Mouse (Mus musculus) testis, postnatal 10 days (tissue): Measurements from ENCODE around the gene Adgrv1.

ENCODE experiments used
- DNase-seq: peaks from one replicate; pipeline ENCODE4 v3.0.0; 2021; ENCODE audit warnings: low spot score

The Adgrv1 gene

GRCm38 (mm10) chr13:81136652-81137422 lies 496.1 kb downstream of the Adgrv1 start:
- no peak for DNase-seq

GRCm38 (mm10) chr13:81135953-81136352 lies 497.0 kb downstream of the Adgrv1 start:
- no peak for DNase-seq

- DNase-seq = no peak
Observed at GRCm38 (mm10) chr13:81134412-81134811, 498.5 kb downstream of the Adgrv1 start.

DNA sequence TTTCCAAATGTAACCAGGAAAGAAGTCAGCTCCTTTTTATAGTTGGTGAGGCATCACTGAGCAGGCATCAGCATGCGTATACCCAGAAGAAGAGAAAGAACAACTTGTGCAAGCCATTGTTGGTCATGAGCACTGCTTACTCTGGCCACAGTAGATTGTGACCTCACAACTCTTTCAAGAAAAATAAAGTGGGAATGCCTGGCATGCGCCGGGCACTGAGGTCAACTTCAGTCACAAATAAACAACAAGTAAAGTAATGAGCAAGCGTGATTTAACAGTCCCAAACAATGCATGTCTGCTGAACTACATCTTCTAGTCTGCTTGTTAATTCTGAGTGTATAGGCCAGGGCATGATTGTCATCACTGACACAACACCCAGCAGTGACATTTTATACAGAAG lies 499.6 kb downstream of the Adgrv1 start:
- DNase-seq = no peak

DNA sequence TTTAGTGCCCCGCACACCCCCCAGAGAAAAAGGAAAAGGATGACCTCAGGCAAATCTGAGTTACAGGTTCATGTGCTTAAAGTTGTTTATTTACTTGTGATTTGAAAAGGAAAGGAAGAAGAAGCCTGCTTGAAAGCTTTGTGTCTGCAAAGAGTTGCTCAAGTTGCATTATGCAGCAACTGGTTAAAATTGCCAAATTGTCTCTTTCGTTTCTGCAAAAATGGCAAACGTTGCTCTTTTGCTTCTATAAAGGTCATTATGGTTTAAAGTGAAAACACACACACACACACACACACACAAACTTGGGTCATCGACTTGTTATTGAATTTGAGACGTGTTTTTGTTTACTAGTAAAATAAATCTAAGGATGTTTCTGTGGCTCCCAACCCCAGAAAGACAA lies 500.3 kb downstream of the Adgrv1 start:
- no peak for DNase-seq

DNA sequence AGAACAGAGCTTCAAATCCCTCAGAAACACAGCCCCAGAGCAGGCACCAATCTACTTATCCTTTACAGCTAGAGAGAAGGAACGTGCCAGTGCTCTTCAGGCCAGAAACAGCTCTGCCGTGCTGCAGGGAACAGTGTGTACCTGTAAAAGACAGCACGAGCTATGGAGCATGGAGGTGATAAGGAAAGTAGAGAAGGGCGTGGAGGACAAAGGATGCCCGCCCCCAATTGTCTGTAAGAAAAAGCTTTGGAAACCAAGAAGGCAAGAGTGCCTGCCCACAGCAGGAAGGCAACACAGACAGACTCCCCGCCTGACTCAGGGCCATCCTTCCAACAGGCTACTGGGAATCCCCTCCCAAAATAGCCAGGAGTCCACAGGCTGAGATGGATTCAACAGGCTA lies 501.1 kb downstream of the Adgrv1 start:
- DNase-seq = no peak

DNA sequence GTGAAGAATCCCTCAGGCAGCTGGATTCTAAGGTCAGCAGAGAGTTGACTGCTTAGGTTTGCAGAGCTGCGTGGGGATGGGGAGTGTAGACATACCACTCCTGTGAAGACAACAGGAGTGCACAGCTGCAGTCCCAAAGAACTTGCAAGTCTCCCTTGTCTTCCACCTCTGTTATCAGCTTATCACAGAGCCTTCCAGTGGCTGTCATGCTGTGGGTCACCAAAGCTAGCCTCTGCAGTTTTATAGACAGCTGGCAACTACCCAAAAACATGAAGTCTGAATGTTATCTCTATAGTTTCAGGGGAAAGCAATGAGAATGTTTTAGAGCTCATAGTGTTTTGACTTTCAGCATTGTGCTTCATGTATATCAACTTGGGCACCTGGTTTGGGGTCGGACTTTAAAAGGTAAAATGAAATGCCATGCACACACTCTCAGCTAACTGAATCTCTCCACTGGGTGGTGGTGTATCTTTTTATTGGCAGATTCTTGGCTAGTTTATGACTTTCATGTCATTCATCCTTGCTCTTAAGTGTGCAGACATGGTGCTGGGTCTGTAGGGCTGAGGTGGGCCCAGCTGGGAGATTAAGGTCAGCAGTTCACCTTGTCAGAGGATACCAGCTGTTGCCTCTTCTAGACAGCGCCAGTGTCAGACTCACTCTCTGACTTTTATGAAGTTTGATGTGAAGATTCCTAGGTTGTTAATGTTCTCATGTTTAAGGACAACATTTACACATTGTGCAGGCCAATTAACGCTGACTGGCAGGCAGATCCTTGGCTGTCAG lies 502.0 kb downstream of the Adgrv1 start:
- no peak for DNase-seq

GRCm38 (mm10) chr13:81125846-81126245 lies 507.1 kb downstream of the Adgrv1 start:
- no peak for DNase-seq

DNA sequence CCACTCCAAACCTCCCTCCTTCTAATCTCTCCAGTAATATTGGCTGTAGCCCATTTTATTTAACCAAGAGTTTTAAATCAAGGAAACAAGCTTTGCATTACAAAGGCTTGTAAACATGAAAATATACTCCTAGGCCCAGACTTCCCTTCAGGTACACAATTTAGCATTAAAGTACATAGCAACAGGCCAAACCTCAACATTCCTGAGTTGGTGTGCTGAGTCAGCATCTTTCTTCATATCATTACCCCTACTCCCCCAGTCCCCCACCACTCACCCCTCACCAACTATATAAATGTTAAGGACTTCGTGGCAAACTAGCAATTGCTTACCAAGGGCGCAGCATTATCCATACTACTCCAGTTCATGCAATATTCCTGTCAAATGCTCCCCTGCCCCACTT lies 510.7 kb downstream of the Adgrv1 start:
- DNase-seq = no peak

DNA sequence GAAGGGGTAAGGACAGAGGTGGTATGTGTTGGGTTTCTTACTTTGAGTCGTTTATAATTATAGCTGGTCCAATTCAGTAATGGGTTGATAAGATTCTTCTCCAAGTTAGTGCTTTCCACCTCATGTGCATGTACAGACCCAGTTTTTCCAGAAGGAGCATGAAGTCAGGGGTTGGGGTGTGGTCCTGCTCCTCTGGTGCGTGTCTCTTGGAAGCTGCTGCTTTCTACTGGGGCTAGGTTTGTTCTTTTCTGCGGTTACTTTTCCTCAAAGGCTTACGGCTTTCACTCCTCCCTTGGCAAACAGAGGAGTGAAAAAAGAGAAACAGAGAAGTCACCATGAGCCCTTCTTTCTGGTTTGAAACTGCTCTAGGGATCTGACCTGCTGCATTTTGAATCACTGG lies 522.5 kb downstream of the Adgrv1 start:
- no peak for DNase-seq

- no peak for DNase-seq
Observed at GRCm38 (mm10) chr13:81109676-81110075, 523.3 kb downstream of the Adgrv1 start.

DNA sequence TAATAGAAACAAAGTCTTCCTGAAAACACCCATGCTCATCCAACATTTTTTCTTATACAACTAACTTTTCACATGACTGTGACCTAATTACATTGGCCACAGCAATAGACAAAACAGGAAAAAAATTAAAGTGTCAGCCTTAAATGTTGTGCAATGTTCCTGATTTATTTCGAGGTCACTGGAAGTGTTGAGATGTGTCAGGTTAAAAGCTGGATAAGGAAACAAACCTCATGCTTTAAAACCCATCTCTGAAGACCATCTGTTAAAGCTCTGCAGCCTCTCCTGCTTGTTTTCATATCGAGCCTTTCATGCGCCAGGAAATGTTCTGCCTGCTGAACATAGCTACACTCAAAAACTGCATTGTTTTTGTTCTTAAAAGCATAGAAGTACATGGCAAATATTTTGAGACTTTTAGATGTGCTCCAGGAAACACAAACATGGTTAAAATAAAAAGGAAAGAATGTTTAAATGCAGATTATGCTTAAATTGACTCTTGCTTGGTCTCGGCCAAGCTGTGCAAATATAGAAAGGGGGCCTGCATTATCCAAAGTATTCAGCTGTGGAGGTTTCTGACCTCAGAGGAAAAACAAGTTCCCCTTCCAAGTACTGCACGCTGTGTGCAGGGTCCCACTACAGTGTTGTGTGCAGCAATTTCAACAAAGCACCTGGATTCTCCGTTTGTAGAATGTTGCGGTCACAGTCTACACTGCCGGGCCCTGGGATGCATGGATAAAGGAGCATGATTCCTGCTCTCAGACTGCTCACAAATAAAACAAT lies 524.2 kb downstream of the Adgrv1 start:
- no peak for DNase-seq

GRCm38 (mm10) chr13:81107436-81107835 lies 525.5 kb downstream of the Adgrv1 start:
- DNase-seq = no peak

GRCm38 (mm10) chr13:81103794-81104193 lies 529.2 kb downstream of the Adgrv1 start:
- DNase-seq = peak; percentile 50

DNA sequence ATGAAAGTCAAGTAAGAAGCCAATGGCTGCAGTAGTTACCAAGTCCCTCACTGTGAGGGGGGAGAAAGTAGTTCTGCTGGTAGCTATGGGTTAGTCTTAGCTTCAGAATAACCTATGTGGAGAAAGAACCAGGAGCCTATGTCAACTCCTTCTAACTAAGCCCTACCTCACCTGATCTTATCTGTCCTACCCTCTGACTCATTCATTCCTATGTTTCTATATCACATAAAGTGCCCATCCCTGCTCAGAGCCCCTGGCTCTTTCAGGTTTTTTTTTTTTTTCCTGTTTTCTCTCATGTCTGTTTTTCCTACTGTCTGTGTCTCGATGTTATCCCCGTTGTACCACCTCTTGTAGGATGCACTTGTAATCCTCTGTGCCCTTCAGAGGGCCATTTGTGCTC lies 536.5 kb downstream of the Adgrv1 start:
- DNase-seq = no peak

DNA sequence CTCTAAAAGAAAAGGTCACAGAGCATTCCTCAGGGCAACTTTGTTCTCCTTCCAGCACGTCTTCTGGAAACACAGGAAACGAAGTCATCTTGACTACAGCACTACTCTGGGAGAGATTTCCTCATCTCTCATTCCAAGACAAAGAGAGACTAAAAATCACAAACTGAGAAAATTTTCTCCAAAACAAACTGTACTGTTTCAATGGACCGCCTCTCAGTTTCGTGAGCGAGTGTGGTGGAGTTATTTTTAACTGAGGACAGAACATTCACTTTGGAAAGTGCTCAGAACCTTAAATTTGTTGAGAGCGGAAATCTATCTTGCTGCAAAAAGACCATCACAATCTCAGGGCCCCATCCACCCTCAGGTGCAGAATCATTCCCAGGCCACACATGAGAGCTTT lies 538.4 kb downstream of the Adgrv1 start:
- no peak for DNase-seq

DNA sequence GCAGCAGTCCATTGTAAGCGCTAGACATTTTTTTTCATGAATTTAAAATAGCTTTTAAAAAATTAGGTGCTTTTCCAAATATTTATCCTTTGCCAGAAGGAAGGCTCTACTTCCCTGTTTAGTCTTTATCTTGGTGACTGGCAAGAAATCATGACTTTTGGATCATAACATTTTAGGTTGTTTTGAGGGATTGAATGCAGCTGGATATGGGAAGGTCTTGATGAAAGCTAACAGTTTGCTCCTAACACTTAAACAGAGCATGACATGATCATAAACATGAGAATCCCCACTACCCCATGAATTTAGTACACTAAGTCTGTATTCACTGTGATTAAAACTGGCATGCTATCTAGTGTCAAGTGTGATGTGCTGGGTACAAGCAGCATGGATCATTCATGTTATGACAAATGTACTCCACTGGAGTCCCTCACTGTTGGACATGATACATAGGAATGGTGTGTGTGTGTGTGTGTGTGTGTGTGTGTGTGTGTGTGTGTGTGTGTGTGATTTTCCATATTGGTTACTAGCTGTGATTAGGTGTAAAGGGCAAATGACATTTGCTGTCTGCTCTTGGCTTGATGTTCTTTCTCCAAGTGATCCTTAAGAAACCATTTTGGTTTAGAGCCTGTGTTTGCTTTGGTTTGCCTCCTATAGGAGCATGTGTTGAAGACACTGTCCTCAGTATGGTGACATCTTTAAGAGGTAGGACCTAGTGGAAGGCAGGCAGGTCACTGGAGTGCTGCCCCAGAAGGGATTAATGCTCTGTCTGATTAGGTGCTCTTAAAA lies 542.7 kb downstream of the Adgrv1 start:
- DNase-seq = no peak

- DNase-seq = peak; percentile 40
Observed at GRCm38 (mm10) chr13:81086969-81087682, 545.8 kb downstream of the Adgrv1 start.

GRCm38 (mm10) chr13:81072214-81072613 lies 560.7 kb downstream of the Adgrv1 start:
- no peak for DNase-seq

- DNase-seq = no peak
Observed at GRCm38 (mm10) chr13:81051448-81051847, 581.5 kb downstream of the Adgrv1 start.

GRCm38 (mm10) chr13:81050911-81051310 lies 582.0 kb downstream of the Adgrv1 start:
- DNase-seq = no peak
